Mouse (Mus musculus): ENCODE measurements around the gene Raver2.
A peak's percentile ranks its signal among the peaks of the same experiment; 100 is the strongest.
"Not testable (repeated sequence)": the region's sequence is repeated elsewhere in the genome, so short reads cannot be mapped to it uniquely, and the experiment has no call there.

Gene Raver2

DNA sequence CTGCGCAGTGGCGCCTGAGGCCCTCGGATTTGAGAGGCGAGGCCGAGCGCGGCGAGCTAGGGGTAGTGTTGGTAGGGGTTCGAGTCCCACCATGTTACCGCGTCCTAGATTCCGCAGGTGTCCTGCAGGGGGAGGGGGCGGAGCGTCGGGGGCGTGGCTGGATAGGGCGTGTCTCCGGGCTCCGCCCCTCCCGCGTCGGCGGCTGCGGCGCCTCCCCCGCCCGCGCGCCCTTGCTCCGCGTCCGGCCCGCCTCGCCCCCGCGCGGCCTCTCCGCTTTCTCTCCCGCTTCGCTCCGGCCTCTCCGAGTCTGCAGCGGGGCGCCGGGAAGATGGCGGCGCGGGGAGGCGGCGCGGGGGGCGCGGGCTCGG is at the start of gene Raver2:
Gene Raver2, plus strand, starts transcription at position 198 of the 368 bp plus-strand sequence.
- DNase-seq, result peak; percentile 49

- no peak for DNase-seq
These were observed 48.2 kb upstream of the Raver2 start, which contains the start of gene Gm10577 for GRCm38 (mm10) chr4:101020596-101020995. Gene Gm10577, minus strand, starts transcription at chr4:101020696.

- no peak for DNase-seq
These were observed 42.2 kb upstream of the Raver2 start for GRCm38 (mm10) chr4:101026566-101026965.

DNA sequence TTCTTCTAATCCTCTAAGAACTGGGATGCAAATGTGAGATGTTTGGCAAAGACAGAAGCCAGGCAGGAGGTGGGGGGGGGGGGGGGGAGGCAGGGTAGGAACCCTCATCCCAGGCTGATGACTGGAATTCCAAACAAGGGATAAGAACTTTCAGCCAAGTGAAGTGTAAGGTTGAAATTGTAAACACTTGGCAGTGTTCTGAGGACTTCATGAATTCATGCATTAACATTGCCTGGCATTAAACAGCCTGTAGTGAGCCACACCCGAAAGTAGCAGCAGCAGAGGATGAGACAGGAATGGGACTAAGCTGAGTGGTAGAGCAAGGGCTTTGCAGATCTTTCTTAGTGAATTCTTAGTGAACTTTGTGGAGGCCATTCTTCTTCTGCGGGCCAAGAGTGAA is 41.8 kb upstream of the Raver2 start:
- no peak for DNase-seq

- no peak for DNase-seq
These were observed 40.9 kb upstream of the Raver2 start for GRCm38 (mm10) chr4:101027852-101028411.

- DNase-seq, result no peak
These were observed 35.7 kb upstream of the Raver2 start for GRCm38 (mm10) chr4:101033047-101033446.

GRCm38 (mm10) chr4:101035131-101035530 is 33.7 kb upstream of the Raver2 start:
- no peak for DNase-seq

GRCm38 (mm10) chr4:101037156-101037555 is 31.6 kb upstream of the Raver2 start:
- DNase-seq, result no peak

GRCm38 (mm10) chr4:101043691-101044090 is 25.1 kb upstream of the Raver2 start:
- DNase-seq, result no peak

- DNase-seq, result no peak
These were observed 24.6 kb upstream of the Raver2 start for GRCm38 (mm10) chr4:101044149-101044548.

DNA sequence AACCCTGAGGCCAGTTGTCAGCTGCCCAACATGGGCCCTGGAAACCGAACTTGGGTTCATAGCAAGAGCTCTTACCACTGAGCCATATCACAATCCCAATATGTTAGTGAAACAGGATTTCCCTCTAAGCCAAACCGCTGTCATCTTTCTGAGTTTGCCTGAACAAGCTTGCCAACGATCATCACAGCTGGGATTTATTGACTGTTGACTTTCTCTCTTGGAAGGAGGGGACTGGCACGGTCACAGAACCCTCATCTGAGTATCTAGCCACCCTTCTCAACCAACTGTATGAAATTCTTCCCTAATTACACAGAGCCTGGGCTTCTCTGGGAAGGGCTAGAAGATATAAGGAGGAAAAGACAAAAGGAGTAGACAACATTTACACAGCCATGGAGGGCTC is 22.2 kb upstream of the Raver2 start:
- DNase-seq, result no peak

DNA sequence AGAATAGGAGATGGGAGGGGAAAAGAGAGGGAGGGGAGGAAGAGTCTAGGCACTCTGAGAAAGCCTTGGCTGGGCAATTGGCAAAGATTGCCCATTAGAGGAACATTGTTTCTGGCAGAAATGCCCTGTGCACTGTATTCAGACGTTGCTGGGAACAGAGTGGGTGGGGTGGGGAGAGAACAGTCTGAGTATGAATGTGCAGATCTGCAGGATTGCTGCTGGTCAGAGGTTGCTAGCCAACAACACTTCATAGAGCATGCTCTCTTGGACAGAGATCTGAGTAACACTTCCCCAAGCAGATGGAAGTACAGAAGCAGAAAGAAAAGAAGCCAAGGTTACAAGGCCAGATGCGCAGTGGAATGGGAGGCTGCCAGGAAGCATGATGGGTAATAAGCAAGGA is 6.6 kb upstream of the Raver2 start:
- DNase-seq, result no peak

- DNase-seq, result no peak
These were observed 2.4 kb upstream of the Raver2 start for GRCm38 (mm10) chr4:101066401-101066800.

DNA sequence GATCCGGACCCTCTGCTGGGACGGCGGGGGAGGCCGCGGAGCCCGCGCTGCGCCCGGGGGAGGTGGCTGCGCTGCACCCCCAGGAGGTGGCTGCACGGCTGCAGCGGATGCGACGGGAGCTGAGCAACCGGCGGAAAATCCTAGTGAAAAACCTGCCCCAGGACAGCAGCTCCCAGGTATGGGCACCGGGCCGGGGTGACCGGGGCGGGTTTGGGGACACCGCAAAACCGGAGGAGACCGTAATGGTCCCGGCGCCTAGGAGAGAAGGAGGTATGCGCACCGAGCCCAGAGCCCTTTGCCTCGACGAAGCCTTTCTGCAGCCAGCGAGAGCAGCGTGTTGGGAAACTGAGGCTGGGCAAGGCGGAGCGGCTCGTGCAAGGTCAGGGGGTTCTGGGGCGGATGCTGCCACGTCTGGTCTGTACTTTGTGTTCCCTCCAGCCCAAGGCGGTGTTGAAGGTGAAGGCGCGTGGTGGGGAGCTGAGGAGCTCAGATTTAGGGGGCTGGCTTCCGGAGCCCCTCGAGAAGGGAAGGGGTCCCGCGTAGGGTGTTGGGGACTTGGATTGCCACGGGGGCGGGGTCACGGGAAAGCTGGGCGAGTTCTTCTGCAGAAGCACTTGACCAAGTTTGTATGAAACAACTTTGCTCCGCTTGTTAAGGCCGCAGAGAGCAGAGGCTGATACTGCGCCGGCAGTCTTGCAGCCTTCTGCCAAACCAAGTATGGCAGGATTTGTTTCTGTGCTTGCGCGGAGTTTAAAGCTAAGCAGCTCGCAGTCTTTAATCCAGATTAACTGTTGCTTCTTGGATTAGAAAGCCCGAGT is 580 bp downstream of the Raver2 start:
- peak; percentile 32 for DNase-seq

- no peak for DNase-seq
These were observed 2.8 kb downstream of the Raver2 start for GRCm38 (mm10) chr4:101071570-101071969.

DNA sequence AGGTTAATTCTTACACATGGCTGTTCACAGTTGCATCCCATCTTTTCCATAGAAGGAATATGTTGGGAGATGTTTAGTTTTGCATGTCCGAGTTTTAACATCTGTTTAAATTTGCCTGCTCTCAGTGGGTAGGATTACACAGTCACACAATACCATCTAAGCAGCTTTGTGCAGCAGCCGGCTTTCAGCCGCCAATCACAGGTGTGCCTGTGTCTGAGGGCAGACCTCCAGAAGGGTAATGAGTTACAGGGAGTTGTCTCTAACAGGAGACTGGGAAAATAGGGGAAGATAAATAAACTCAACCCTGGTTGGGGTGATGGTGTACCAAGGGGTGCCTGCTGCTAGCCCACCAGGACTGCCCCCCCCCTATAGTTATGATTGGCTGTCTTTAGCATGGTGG is 7.6 kb downstream of the Raver2 start:
- no peak for DNase-seq

DNA sequence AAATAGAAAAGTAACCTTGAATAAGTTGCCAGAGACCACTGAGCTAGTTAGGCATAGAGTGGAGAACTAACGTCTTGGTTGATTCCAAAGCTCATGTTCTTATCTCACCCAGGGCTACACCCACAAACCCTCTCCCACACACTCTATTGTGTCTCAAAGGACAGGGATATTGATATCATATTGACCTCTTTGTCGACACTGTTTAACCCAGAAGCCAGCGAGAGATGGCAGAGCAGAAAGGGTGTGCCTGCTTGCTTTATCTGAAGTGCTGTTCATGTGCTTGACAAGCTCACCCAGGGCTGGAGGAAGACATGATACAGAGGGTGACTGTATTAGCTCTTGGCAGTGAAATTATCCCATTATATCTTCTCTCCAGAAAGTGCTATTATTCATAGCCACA is 11.2 kb downstream of the Raver2 start:
- no peak for DNase-seq

- no peak for DNase-seq
These were observed 13.5 kb downstream of the Raver2 start for GRCm38 (mm10) chr4:101082176-101082888.

- DNase-seq, result no peak
These were observed 16.1 kb downstream of the Raver2 start for GRCm38 (mm10) chr4:101084863-101085262.

- no peak for DNase-seq
These were observed 17.3 kb downstream of the Raver2 start for GRCm38 (mm10) chr4:101086040-101086439.

GRCm38 (mm10) chr4:101087721-101088120 is 18.9 kb downstream of the Raver2 start:
- DNase-seq, result no peak

- not testable (repeated sequence) for DNase-seq
These were observed 21.8 kb downstream of the Raver2 start for GRCm38 (mm10) chr4:101090630-101091029.

- no peak for DNase-seq
These were observed 24.5 kb downstream of the Raver2 start for GRCm38 (mm10) chr4:101093292-101093691.

DNA sequence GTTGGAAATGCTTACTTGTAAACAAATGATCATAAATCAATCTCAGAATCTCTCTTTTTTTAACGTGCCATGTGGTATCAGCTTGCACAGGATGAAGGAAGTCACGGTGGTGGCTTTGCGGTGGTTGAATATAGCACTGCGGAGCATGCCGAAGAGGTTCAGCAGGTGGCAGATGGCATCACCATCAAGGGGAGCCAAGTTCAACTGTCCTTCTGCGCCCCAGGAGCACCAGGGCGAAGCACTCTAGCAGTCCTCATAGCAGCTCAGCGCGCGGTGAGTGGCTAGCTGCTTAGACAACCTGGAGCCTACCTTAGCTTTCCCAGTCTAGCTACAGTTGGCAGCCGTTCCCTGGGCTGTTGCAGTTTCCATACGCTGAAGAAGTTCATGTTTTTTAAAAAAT is 38.3 kb downstream of the Raver2 start:
- DNase-seq, result no peak
